Mouse (Mus musculus) fat pad, adult 2 months (tissue): Measurements from ENCODE around the gene Il20.
A peak's percentile ranks its signal among the peaks of the same experiment; 100 is the strongest.

ENCODE experiments used
- DNase-seq: peaks from one replicate; pipeline ENCODE4 v3.0.0-alpha.2; 2011; ENCODE audit warnings: low read depth, low spot score; ENCODE audit errors: extremely low read depth

The Il20 gene

GRCm38 (mm10) chr1:130911401-130912010, at the start of gene Il20:
TSS of gene Il20 (minus strand) at chr1:130911451.
- no peak for DNase-seq

- no peak for DNase-seq
Observed at GRCm38 (mm10) chr1:130946920-130947319, 35.7 kb upstream of the Il20 start.

- DNase-seq: no peak
Observed at GRCm38 (mm10) chr1:130941801-130942200, 30.6 kb upstream of the Il20 start.

- no peak for DNase-seq
Observed at GRCm38 (mm10) chr1:130940065-130940687, 28.9 kb upstream of the Il20 start, which contains the start of gene Il19. TSS of gene Il19 (minus strand) at chr1:130940115.

- no peak for DNase-seq
Observed at GRCm38 (mm10) chr1:130938192-130938591, 26.9 kb upstream of the Il20 start.

- DNase-seq: no peak
Observed at GRCm38 (mm10) chr1:130937170-130937569, 25.9 kb upstream of the Il20 start.

GRCm38 (mm10) chr1:130936351-130936750, 25.1 kb upstream of the Il20 start:
- no peak for DNase-seq

GRCm38 (mm10) chr1:130926484-130926883, 15.2 kb upstream of the Il20 start:
- no peak for DNase-seq

- DNase-seq: no peak
Observed at GRCm38 (mm10) chr1:130918323-130918980, 7.2 kb upstream of the Il20 start.

- DNase-seq: no peak
Observed at GRCm38 (mm10) chr1:130902505-130902904, 8.7 kb downstream of the Il20 start.

- DNase-seq: no peak
Observed at GRCm38 (mm10) chr1:130894468-130894867, 16.8 kb downstream of the Il20 start.

GRCm38 (mm10) chr1:130893329-130894040, 17.8 kb downstream of the Il20 start:
- DNase-seq: peak; percentile 66

GRCm38 (mm10) chr1:130892446-130892845, 18.8 kb downstream of the Il20 start:
- DNase-seq: peak; percentile 96

GRCm38 (mm10) chr1:130887354-130887753, 23.9 kb downstream of the Il20 start, which contains the start of gene Il24:
TSS of gene Il24 (minus strand) at chr1:130887454.
- no peak for DNase-seq

- DNase-seq: no peak
Observed at GRCm38 (mm10) chr1:130883146-130883545, 28.1 kb downstream of the Il20 start.

- DNase-seq: no peak
Observed at GRCm38 (mm10) chr1:130879927-130880326, 31.3 kb downstream of the Il20 start.

GRCm38 (mm10) chr1:130877889-130878614, 33.2 kb downstream of the Il20 start:
- DNase-seq: no peak

GRCm38 (mm10) chr1:130876931-130877509, 34.2 kb downstream of the Il20 start:
- DNase-seq: no peak

GRCm38 (mm10) chr1:130875910-130876309, 35.3 kb downstream of the Il20 start:
- DNase-seq: no peak

- no peak for DNase-seq
Observed at GRCm38 (mm10) chr1:130875139-130875538, 36.1 kb downstream of the Il20 start.
